In the genomic region with DNA sequence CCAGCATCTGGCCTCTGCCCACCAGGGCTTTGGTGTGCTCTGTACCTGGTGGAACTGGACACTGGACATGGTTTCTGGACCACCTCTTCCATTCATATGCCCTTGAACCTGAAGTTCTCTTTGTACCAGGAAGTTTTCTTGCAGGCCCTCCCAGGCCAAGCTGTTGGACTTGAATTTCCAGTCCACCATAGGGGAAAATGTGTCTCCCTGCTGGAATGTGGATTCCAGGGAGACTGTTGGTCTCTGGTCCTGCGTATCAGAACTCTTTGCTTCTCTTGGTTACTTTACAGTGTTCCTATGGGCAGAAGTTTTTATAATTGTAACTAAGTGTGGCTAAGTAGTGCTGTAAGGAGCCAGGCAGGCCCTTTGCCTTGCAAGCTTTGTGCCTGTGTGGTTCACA, we compare ENCODE assay signal across 22 mouse cellular contexts. TPM values are rescaled to one million over a fixed set of nuclear protein-coding genes. Genes with fewer than 3 reads are reported as not detected.
A peak's percentile ranks its signal among the peaks of the same experiment; 100 is the strongest.
DNase-seq lines count a peak whose midpoint lies in the region; ATAC-seq lines count a peak whose summit lies in the region.
"Had no signal": no experiment of that assay in that cellular context is flagged by ENCODE, and none has a peak within 500 bp of the region (broad histone marks: within the 10 kb centered on the region; RNA-seq: fewer than 3 reads in every experiment).

No protein-coding gene starts in this region.

- no peak for DNase-seq in kidney, adult 11 months
- DNase-seq in lung, postnatal 4 days = no peak
- no peak for DNase-seq in layer of hippocampus, adult 9-10 months (ENCODE audit: low spot score)
- DNase-seq: adrenal gland, postnatal 25 days; cerebellum, adult 9-11 months; kidney, postnatal 4 days; liver, embryonic 13.5 days; retina, postnatal 1 day; right cerebral cortex, postnatal 25 days; spleen, adult 18-20 months; thymus, adult 2 months; thymus, postnatal 4 days had no signal

- H3K36me3 ChIP-seq in kidney, embryonic 15.5 days = no peaks in the 10 kb centered on the region
- no peaks in the 10 kb centered on the region for H3K36me3 ChIP-seq in lung, embryonic 16.5 days (ENCODE audit: control insufficient read depth, insufficient read depth, low read length)
- no peaks in the 10 kb centered on the region for H3K36me3 ChIP-seq in intestine, embryonic 16.5 days (ENCODE audit: control insufficient read depth, insufficient read depth, low read length)
- no peaks in the 10 kb centered on the region for H3K36me3 ChIP-seq in stomach, embryonic 15.5 days
- H3K36me3 ChIP-seq: embryonic facial prominence, embryonic 15.5 days; hindbrain, embryonic 15.5 days; liver, embryonic 13.5 days; midbrain, embryonic 12.5 days; neural tube, embryonic 12.5 days had no signal

- 91% methylated on average over 1 of the region's 1 CpGs for WGBS in kidney, embryonic 15.5 days
- 54% methylated on average over 1 of the region's 1 CpGs for WGBS in lung, embryonic 16.5 days
- WGBS in intestine, embryonic 16.5 days = 58% methylated on average over 1 of the region's 1 CpGs
- 75% methylated on average over 1 of the region's 1 CpGs for WGBS in stomach, embryonic 15.5 days

- H3K27me3 ChIP-seq in kidney, embryonic 15.5 days = no peaks in the 10 kb centered on the region
- H3K27me3 ChIP-seq in lung, embryonic 16.5 days (ENCODE audit: control insufficient read depth, insufficient read depth, low read depth, low read length) = no peaks in the 10 kb centered on the region
- H3K27me3 ChIP-seq in intestine, embryonic 16.5 days (replicated peaks; ENCODE audit: control insufficient read depth, insufficient read depth, low read length) = no peaks in the 10 kb centered on the region
- no peaks in the 10 kb centered on the region for H3K27me3 ChIP-seq in stomach, embryonic 15.5 days (replicated peaks)
- H3K27me3 ChIP-seq: embryonic facial prominence, embryonic 15.5 days; hindbrain, embryonic 15.5 days; liver, embryonic 13.5 days; midbrain, embryonic 12.5 days; neural tube, embryonic 12.5 days had no signal

- no peaks in the 10 kb centered on the region for H3K9me3 ChIP-seq in kidney, embryonic 15.5 days (replicated peaks)
- no peaks in the 10 kb centered on the region for H3K9me3 ChIP-seq in lung, embryonic 16.5 days (ENCODE audit: control insufficient read depth, low read length)
- no peaks in the 10 kb centered on the region for H3K9me3 ChIP-seq in intestine, embryonic 16.5 days (ENCODE audit: control insufficient read depth, low read length)
- no peaks in the 10 kb centered on the region for H3K9me3 ChIP-seq in stomach, embryonic 15.5 days
- H3K9me3 ChIP-seq: embryonic facial prominence, embryonic 15.5 days; hindbrain, embryonic 15.5 days; liver, embryonic 13.5 days; midbrain, embryonic 12.5 days; neural tube, embryonic 12.5 days had no signal

- H3K4me1 ChIP-seq in kidney, embryonic 15.5 days = peaks cover 36% of the 10 kb centered on the region
- H3K4me1 ChIP-seq in lung, embryonic 16.5 days (replicated peaks; ENCODE audit: control insufficient read depth, insufficient read depth, low read length) = peaks cover 27% of the 10 kb centered on the region
- H3K4me1 ChIP-seq in intestine, embryonic 16.5 days (ENCODE audit: control insufficient read depth, insufficient read depth, low read length) = peaks cover 22% of the 10 kb centered on the region
- 0 out of 2 replicates have a peak, but pooled peaks cover 18% of the 10 kb centered on the region for H3K4me1 ChIP-seq in stomach, embryonic 15.5 days

- H3K4me3 ChIP-seq in kidney, embryonic 15.5 days (replicated peaks) = no peak overlapping the region
- H3K4me3 ChIP-seq in lung, embryonic 16.5 days (ENCODE audit: low read length) = no peak overlapping the region
- H3K4me3 ChIP-seq in intestine, embryonic 16.5 days (ENCODE audit: low read length) = no peak overlapping the region
- H3K4me3 ChIP-seq in stomach, embryonic 15.5 days (replicated peaks) = no peak overlapping the region
- H3K4me3 ChIP-seq: embryonic facial prominence, embryonic 15.5 days; hindbrain, embryonic 15.5 days; left cerebral cortex, adult 2 months; liver, embryonic 13.5 days; midbrain, embryonic 12.5 days; neural tube, embryonic 12.5 days had no signal

- peak overlapping the region; percentile 43; the same call in 1 of the 2 replicates for H3K27ac ChIP-seq in kidney, embryonic 15.5 days
- H3K27ac ChIP-seq in lung, embryonic 16.5 days (ENCODE audit: low read length) = peak overlapping the region; percentile 53
- H3K27ac ChIP-seq in intestine, embryonic 16.5 days (ENCODE audit: low read length) = 0 out of 2 replicates have a peak overlapping the region, but pooled peaks have one; percentile 2
- H3K27ac ChIP-seq in stomach, embryonic 15.5 days = no peak overlapping the region; the same call in 1 of the 2 replicates
- H3K27ac ChIP-seq: embryonic facial prominence, embryonic 15.5 days; hindbrain, embryonic 15.5 days; left cerebral cortex, adult 2 months; liver, embryonic 13.5 days; midbrain, embryonic 12.5 days; neural tube, embryonic 12.5 days had no signal

- H3K9ac ChIP-seq in kidney, embryonic 15.5 days = no peak overlapping the region
- H3K9ac ChIP-seq in lung, embryonic 16.5 days (ENCODE audit: low read length) = no peak overlapping the region
- H3K9ac ChIP-seq in intestine, embryonic 16.5 days (ENCODE audit: low read depth, low read length) = no peak overlapping the region
- no peak overlapping the region for H3K9ac ChIP-seq in stomach, embryonic 15.5 days
- H3K9ac ChIP-seq: embryonic facial prominence, embryonic 15.5 days; hindbrain, embryonic 15.5 days; liver, embryonic 13.5 days; midbrain, embryonic 12.5 days; neural tube, embryonic 12.5 days had no signal

- H3K4me2 ChIP-seq in kidney, embryonic 15.5 days = no peak overlapping the region
- H3K4me2 ChIP-seq in lung, embryonic 16.5 days (ENCODE audit: low read depth, low read length) = no peak overlapping the region
- no peak overlapping the region for H3K4me2 ChIP-seq in intestine, embryonic 16.5 days (ENCODE audit: low read depth, low read length)
- no peak overlapping the region for H3K4me2 ChIP-seq in stomach, embryonic 15.5 days
- H3K4me2 ChIP-seq: embryonic facial prominence, embryonic 15.5 days; hindbrain, embryonic 15.5 days; liver, embryonic 13.5 days; midbrain, embryonic 12.5 days; neural tube, embryonic 12.5 days had no signal

- ATAC-seq in kidney, embryonic 15.5 days (replicated peaks; ENCODE audit: low FRiP score) = no peak
- ATAC-seq in lung, embryonic 16.5 days (ENCODE audit: low read depth) = peak; percentile 51; the same call in 1 of the 2 replicates
- ATAC-seq in intestine, embryonic 16.5 days = peak; percentile 14; the same call in 1 of the 2 replicates
- ATAC-seq in stomach, embryonic 15.5 days (ENCODE audit: insufficient read depth, low FRiP score, low read depth) = peak; percentile 37; the same call in 1 of the 2 replicates
- ATAC-seq: forebrain, embryonic 14.5 days had no signal

RNA-seq across cellular contexts. Expression of gene Agap1, which starts 40.2 kb away (rescaled TPM):
- polyA plus RNA-seq in kidney, embryonic 15.5 days (2015; fragmentation: Nextera tagmentation; extraction: Ambion mirVana) = 10.8 and 11.3 TPM in 2 replicates
- 7.6 TPM in 2 replicates for polyA plus RNA-seq in lung, embryonic 16.5 days (2015; fragmentation: Nextera tagmentation; extraction: Ambion mirVana)
- polyA plus RNA-seq in intestine, embryonic 16.5 days (2015; fragmentation: Nextera tagmentation; extraction: Ambion mirVana) = 4.8 and 5.5 TPM in 2 replicates
- polyA plus RNA-seq in stomach, embryonic 15.5 days (2015; fragmentation: Nextera tagmentation; extraction: Ambion mirVana) = 9.3 and 10.6 TPM in 2 replicates
